Mouse (Mus musculus): ENCODE measurements at regions not wholly inside any gene's neighbourhood (a gene's known extent, or its start where the extent isn't known, plus 50 kb on each side); places are given as distances from the start of the nearest gene placed in this dataset.

DNA sequence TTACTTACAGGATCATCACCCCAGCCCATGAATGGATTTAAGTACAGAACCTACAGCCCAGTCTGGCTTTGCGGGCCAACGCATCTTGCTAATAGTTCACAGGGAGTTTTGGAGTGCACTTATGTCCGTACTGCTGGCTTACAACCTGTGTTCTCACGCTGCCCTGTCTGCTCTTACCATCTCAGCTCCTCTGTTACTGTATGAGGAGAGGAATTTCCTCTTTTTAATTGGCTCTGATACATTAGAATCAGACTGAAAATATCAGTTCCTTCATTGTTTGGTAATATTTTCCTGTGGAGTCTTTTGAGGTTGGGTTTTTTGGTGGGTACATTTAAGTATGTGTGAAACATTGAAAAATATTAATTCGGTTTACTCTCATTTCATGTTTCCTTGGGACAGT lies 221.3 kb upstream of the Cxcr4 start:
- TF ChIP-seq CTCF (IDR thresholded peaks at IDR 0.05; ENCODE audit: low read depth) (no peak), EP300 (IDR thresholded peaks at IDR 0.05; ENCODE audit: low read depth) (no peak)

Data from liver, embryonic 14.5 days (tissue).